Mouse (Mus musculus) lung, adult 2 months (tissue): ENCODE measurements around the gene Dhrs9. TPM values are rescaled to one million over a fixed set of nuclear protein-coding genes. Genes with fewer than 3 reads are reported as not detected.
A peak's percentile ranks its signal among the peaks of the same experiment; 100 is the strongest.

Experiments used
- DNase-seq: peaks from one replicate; pipeline ENCODE4 v3.0.0; 2022
- H3K4me1 ChIP-seq: fragments of 200-500 bp; 2 replicates; pipeline ENCODE4 v1.6.1; 2011; ENCODE audit warnings: low read length; ENCODE audit not compliant: control insufficient read depth, insufficient read depth
- H3K4me3 ChIP-seq: fragments of 200-500 bp; replicated peaks from 2 replicates; pipeline ENCODE3; 2011; ENCODE audit warnings: low read depth, mild to moderate bottlenecking, control low read depth, low read length; ENCODE audit errors: extremely low read depth
- CTCF ChIP-seq: fragments of 200-500 bp; IDR thresholded peaks from 2 replicates; pipeline ENCODE4 v1.5.1; 2011; ENCODE audit warnings: mild to moderate bottlenecking, low read length, control low read depth; ENCODE audit not compliant: insufficient read depth
- POLR2A ChIP-seq: fragments of 200-500 bp; IDR thresholded peaks from 2 replicates; pipeline ENCODE4 v1.6.1; 2011; ENCODE audit warnings: low read depth, mild to moderate bottlenecking, control low read depth, low read length, borderline replicate concordance; ENCODE audit errors: extremely low read depth
- WGBS: fragments of 180-500 bp; shearing (Covaris S2); methylation state at CpG from one replicate; pipeline ENCODE4 v1.1.7; 2018; 5-methylcytosine and 5-hydroxymethylcytosine counted together
- polyA plus RNA-seq: library from polyadenylated mRNA; depleted of rRNA; stranded (reverse); fragments of >200 nt; gene quantifications from 2 replicates; pipeline ENCODE4 v1.2.3, GENCODE M21; 2012; rRNA removed

Dhrs9 gene
- polyA plus RNA-seq, 1 experiment, result 1.9 TPM

- no peak overlapping the region for H3K4me3 ChIP-seq
- no peak for TF ChIP-seq CTCF
- no peak for TF ChIP-seq POLR2A
- 43% methylated on average over 11 of the region's 11 CpGs for WGBS
- H3K4me1 ChIP-seq, result no peaks in the 10 kb centered on the region
- no peak for DNase-seq
These were observed 38.1 kb downstream of the Dhrs9 start for GRCm38 (mm10) chr2:69418294-69418881.

- TF ChIP-seq CTCF, result no peak
- no peak for TF ChIP-seq POLR2A
- no peak for DNase-seq
- no peaks in the 10 kb centered on the region for H3K4me1 ChIP-seq
- 48% methylated on average over 5 of the region's 5 CpGs for WGBS
- H3K4me3 ChIP-seq, result no peak overlapping the region
These were observed 44.6 kb downstream of the Dhrs9 start for GRCm38 (mm10) chr2:69424829-69425228.

- Histone ChIP-seq H3K4me1 (no peaks in the 10 kb centered on the region), H3K4me3 (no peak overlapping the region)
- 84% methylated on average over 1 of the region's 1 CpGs for WGBS
- TF ChIP-seq POLR2A (no peak), CTCF (no peak)
- DNase-seq, result no peak
These were observed 45.8 kb downstream of the Dhrs9 start for GRCm38 (mm10) chr2:69426081-69426480.

- no peaks in the 10 kb centered on the region for H3K4me1 ChIP-seq
- H3K4me3 ChIP-seq, result no peak overlapping the region
- no peak for DNase-seq
- WGBS, result 83% methylated on average over 10 of the region's 10 CpGs
- TF ChIP-seq POLR2A (no peak), CTCF (no peak)
These were observed 46.9 kb downstream of the Dhrs9 start for GRCm38 (mm10) chr2:69427141-69427540.

- no peak for TF ChIP-seq POLR2A
- peak; percentile 45; the same call in 1 of the 2 replicates for TF ChIP-seq CTCF
- 33% methylated on average over 3 of the region's 3 CpGs for WGBS
- peak; percentile 47 for DNase-seq
These were observed 47.9 kb downstream of the Dhrs9 start for GRCm38 (mm10) chr2:69428116-69428515.

GRCm38 (mm10) chr2:69441656-69442055 lies 61.4 kb downstream of the Dhrs9 start:
- WGBS, result 39% methylated on average over 3 of the region's 3 CpGs
- Histone ChIP-seq H3K4me3 (no peak overlapping the region), H3K4me1 (no peaks in the 10 kb centered on the region)
- DNase-seq, result no peak
- no peak for TF ChIP-seq POLR2A

More at GRCm38 (mm10) chr2:69428116-69428515, 47.9 kb downstream of the Dhrs9 start:
- Histone ChIP-seq H3K4me3 (no peak overlapping the region), H3K4me1 (no peaks in the 10 kb centered on the region)

- DNase-seq, result no peak
- Histone ChIP-seq H3K4me1 (no peaks in the 10 kb centered on the region), H3K4me3 (no peak overlapping the region)
- 55% methylated on average over 4 of the region's 4 CpGs for WGBS
- TF ChIP-seq POLR2A (no peak), CTCF (no peak)
These were observed 65.7 kb downstream of the Dhrs9 start for GRCm38 (mm10) chr2:69445896-69446472.

GRCm38 (mm10) chr2:69448581-69448980 lies 68.3 kb downstream of the Dhrs9 start:
- 74% methylated on average over 4 of the region's 4 CpGs for WGBS
- H3K4me1 ChIP-seq, result no peaks in the 10 kb centered on the region
- no peak for DNase-seq
- H3K4me3 ChIP-seq, result no peak overlapping the region
- TF ChIP-seq POLR2A (no peak), CTCF (no peak)

GRCm38 (mm10) chr2:69451128-69451527 lies 70.9 kb downstream of the Dhrs9 start:
- 83% methylated on average over 5 of the region's 5 CpGs for WGBS
- Histone ChIP-seq H3K4me1 (no peaks in the 10 kb centered on the region), H3K4me3 (no peak overlapping the region)
- no peak for DNase-seq
- TF ChIP-seq POLR2A, result no peak
- no peak for TF ChIP-seq CTCF

Other genes starting within 250 kb of the Dhrs9 start
- gene Nostrin, start 244.6 kb upstream of the Dhrs9 start, polyA plus RNA-seq, result 11.0 and 24.1 TPM in 2 replicates
- 0.23 and 0.89 TPM in 2 replicates for gene Spc25, start 174.3 kb upstream of the Dhrs9 start, polyA plus RNA-seq
- gene G6pc2, start 169.4 kb upstream of the Dhrs9 start, polyA plus RNA-seq, result not detected in 2 replicates
- gene Abcb11, start 37.8 kb upstream of the Dhrs9 start, polyA plus RNA-seq, result 0.24 TPM in 1 of 2 replicates, not detected in the other
- 10.3 and 13.6 TPM in 2 replicates for gene Lrp2, start 205.6 kb downstream of the Dhrs9 start, polyA plus RNA-seq